Mouse (Mus musculus) heart, embryonic 13.5 days (tissue): ENCODE results near the gene Setdb1. TPM values are rescaled to one million over a fixed set of nuclear protein-coding genes. Genes with fewer than 3 reads are reported as not detected.

Experiments used
- ATAC-seq: fragments of 200-750 bp; cut with Nextera tagmentation; 2 replicates; pipeline ENCODE4 v1.8.0; 2017; ENCODE audit warnings: moderate TSS enrichment; ENCODE audit not compliant: insufficient number of reproducible peaks, low FRiP score, low TSS enrichment; ENCODE audit errors: extremely low read depth
- H3K27ac ChIP-seq: fragments of 300-500 bp; sonication (generic); replicated peaks from 2 replicates; pipeline ENCODE4 v1.5.1; 2015; ENCODE audit warnings: moderate library complexity, mild to moderate bottlenecking, inconsistent platforms
- H3K27me3 ChIP-seq: fragments of 300-500 bp; sonication (generic); replicated peaks from 2 replicates; pipeline ENCODE4 v1.6.1; 2015; ENCODE audit warnings: mild to moderate bottlenecking, inconsistent platforms
- H3K36me3 ChIP-seq: fragments of 300-500 bp; sonication (generic); 2 replicates; pipeline ENCODE4 v1.6.1; 2015; ENCODE audit warnings: mild to moderate bottlenecking, inconsistent platforms
- H3K4me1 ChIP-seq: fragments of 300-500 bp; sonication (generic); 2 replicates; pipeline ENCODE4 v1.6.1; 2015; ENCODE audit warnings: inconsistent platforms
- H3K4me2 ChIP-seq: fragments of 300-500 bp; sonication (generic); 2 replicates; pipeline ENCODE4 v1.6.1; 2015; ENCODE audit warnings: inconsistent platforms, mild to moderate bottlenecking, moderate library complexity
- H3K4me3 ChIP-seq: fragments of 300-500 bp; sonication (generic); 2 replicates; pipeline ENCODE4 v1.5.1; 2015; ENCODE audit warnings: moderate library complexity, mild to moderate bottlenecking, inconsistent platforms
- H3K9ac ChIP-seq: fragments of 300-500 bp; sonication (generic); 2 replicates; pipeline ENCODE4 v1.6.1; 2015; ENCODE audit warnings: inconsistent platforms, mild to moderate bottlenecking, moderate library complexity
- H3K9me3 ChIP-seq: fragments of 300-500 bp; sonication (generic); 2 replicates; pipeline ENCODE4 v1.6.1; 2016; ENCODE audit warnings: inconsistent platforms
- WGBS: fragments of 180-500 bp; shearing (Covaris S2); methylation state at CpG from one replicate; pipeline ENCODE4 v1.1.7; 2015; ENCODE audit warnings: mixed read lengths; 5-methylcytosine and 5-hydroxymethylcytosine counted together
- polyA plus RNA-seq: library from polyadenylated mRNA; unstranded; fragments of >200 nt; fragmentation: Nextera tagmentation; extraction: Ambion mirVana; gene quantifications from 2 replicates; pipeline ENCODE4 v1.2.1, GENCODE M21; 2015

The Setdb1 gene
- polyA plus RNA-seq, 1 experiment from 2014 or later: 20.1 TPM

- Histone ChIP-seq H3K4me3 (peak overlapping the region; percentile 86), H3K9ac (peak overlapping the region; percentile 96), H3K4me2 (peak overlapping the region; percentile 92), H3K27ac (peak overlapping the region; percentile 93), H3K27me3 (no peaks in the 10 kb centered on the region), H3K4me1 (peaks cover 49% of the 10 kb centered on the region), H3K9me3 (no peaks in the 10 kb centered on the region), H3K36me3 (peaks cover 4% of the 10 kb centered on the region; the same call in 1 of the 2 replicates)
- 14% methylated on average over 8 of the region's 8 CpGs for WGBS
- no peak for ATAC-seq
These were observed 76.3 kb downstream of the Setdb1 start for GRCm38 (mm10) chr3:95280747-95281146.

- Histone ChIP-seq H3K9ac (no peak overlapping the region), H3K36me3 (peaks cover 11% of the 10 kb centered on the region; the same call in 1 of the 2 replicates), H3K4me3 (no peak overlapping the region), H3K27ac (peak overlapping the region; percentile 49), H3K9me3 (no peaks in the 10 kb centered on the region), H3K4me2 (no peak overlapping the region), H3K27me3 (no peaks in the 10 kb centered on the region), H3K4me1 (peaks cover 47% of the 10 kb centered on the region)
- WGBS: 54% methylated on average over 1 of the region's 1 CpGs
- no peak for ATAC-seq
These were observed 79.9 kb downstream of the Setdb1 start for GRCm38 (mm10) chr3:95277149-95277551.

GRCm38 (mm10) chr3:95276428-95276934 lies 80.5 kb downstream of the Setdb1 start:
- Histone ChIP-seq H3K36me3 (peaks cover 11% of the 10 kb centered on the region; the same call in 1 of the 2 replicates), H3K9ac (0 out of 2 replicates have a peak overlapping the region, but pooled peaks have one; percentile 1), H3K27me3 (no peaks in the 10 kb centered on the region), H3K27ac (peak overlapping the region; percentile 49), H3K4me2 (no peak overlapping the region), H3K4me3 (no peak overlapping the region), H3K9me3 (no peaks in the 10 kb centered on the region), H3K4me1 (peaks cover 46% of the 10 kb centered on the region)
- 73% methylated on average over 5 of the region's 5 CpGs for WGBS
- ATAC-seq: no peak

- no peak overlapping the region for H3K4me3 ChIP-seq
- H3K27ac ChIP-seq: 0 out of 2 replicates have a peak overlapping the region, but pooled peaks have one; percentile 12
- no peak; the same call in 1 of the 2 replicates for ATAC-seq
- H3K9ac ChIP-seq: no peak overlapping the region
- peaks cover 11% of the 10 kb centered on the region; the same call in 1 of the 2 replicates for H3K36me3 ChIP-seq
- no peaks in the 10 kb centered on the region for H3K9me3 ChIP-seq
- H3K4me2 ChIP-seq: no peak overlapping the region
- H3K4me1 ChIP-seq: peaks cover 44% of the 10 kb centered on the region
- 57% methylated on average over 6 of the region's 6 CpGs for WGBS
- H3K27me3 ChIP-seq: no peaks in the 10 kb centered on the region
These were observed 81.8 kb downstream of the Setdb1 start for GRCm38 (mm10) chr3:95275161-95275560.

DNA sequence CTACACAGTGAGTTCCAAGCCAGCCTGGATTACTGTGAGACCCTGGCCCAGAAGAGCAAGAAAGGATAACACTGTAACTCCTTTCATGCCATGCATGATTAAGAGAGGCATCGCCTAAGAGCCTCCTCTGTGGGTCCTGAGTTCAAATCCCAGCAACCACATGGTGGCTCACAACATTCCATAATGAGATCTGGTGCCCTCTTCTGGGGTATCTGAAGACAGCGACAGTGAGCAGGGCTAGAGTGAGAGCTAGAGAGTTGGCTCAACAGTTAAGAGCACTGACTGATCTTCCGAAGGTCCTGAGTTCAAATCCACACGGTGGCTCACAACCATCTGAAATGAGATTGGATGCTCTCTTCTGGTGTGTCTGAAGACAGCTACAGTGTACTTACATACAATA lies 82.5 kb downstream of the Setdb1 start:
- Histone ChIP-seq H3K9me3 (no peaks in the 10 kb centered on the region), H3K4me3 (no peak overlapping the region), H3K27ac (no peak overlapping the region), H3K36me3 (peaks cover 15% of the 10 kb centered on the region; the same call in 1 of the 2 replicates), H3K9ac (no peak overlapping the region), H3K27me3 (no peaks in the 10 kb centered on the region), H3K4me1 (peaks cover 51% of the 10 kb centered on the region), H3K4me2 (no peak overlapping the region)
- no peak for ATAC-seq
- WGBS: 92% methylated on average over 4 of the region's 4 CpGs

Other genes with a start within 250 kb of the Setdb1 start
- gene Vps72, start 246.2 kb downstream of the Setdb1 start, polyA plus RNA-seq: 98.9 and 100.0 TPM in 2 replicates
- 0.82 and 1.4 TPM in 2 replicates for gene Tmod4, start 232.7 kb downstream of the Setdb1 start, polyA plus RNA-seq
- 51.7 and 54.2 TPM in 2 replicates for gene Scnm1, start 223.2 kb downstream of the Setdb1 start, polyA plus RNA-seq
- gene Lysmd1, start 223.1 kb downstream of the Setdb1 start, polyA plus RNA-seq: 8.8 and 9.8 TPM in 2 replicates
- 2.1 and 2.8 TPM in 2 replicates for gene Tnfaip8l2, start 214.8 kb downstream of the Setdb1 start, polyA plus RNA-seq
- 2.9 and 3.0 TPM in 2 replicates for gene Sema6c, start 196.7 kb downstream of the Setdb1 start, polyA plus RNA-seq
- 5.1 and 5.4 TPM in 2 replicates for gene Gabpb2, start 139.3 kb downstream of the Setdb1 start, polyA plus RNA-seq
- gene Cdc42se1, start 128.5 kb downstream of the Setdb1 start, polyA plus RNA-seq: 51.6 and 52.3 TPM in 2 replicates
- 11.0 and 11.5 TPM in 2 replicates for gene Mllt11, start 125.0 kb downstream of the Setdb1 start, polyA plus RNA-seq
- gene Gm128, start 115.6 kb downstream of the Setdb1 start, polyA plus RNA-seq: 0.24 and 0.37 TPM in 2 replicates
- 0.23 and 0.24 TPM in 2 replicates for gene Bnipl, start 106.0 kb downstream of the Setdb1 start, polyA plus RNA-seq
- gene Mindy1, start 75.9 kb downstream of the Setdb1 start, polyA plus RNA-seq: 24.3 TPM in 2 replicates
- 24.5 and 26.0 TPM in 2 replicates for gene Prune1, start 75.1 kb downstream of the Setdb1 start, polyA plus RNA-seq
- 0.90 and 1.1 TPM in 2 replicates for gene Anxa9, start 50.0 kb downstream of the Setdb1 start, polyA plus RNA-seq
- 128 and 140 TPM in 2 replicates for gene Cers2, start 42.4 kb downstream of the Setdb1 start, polyA plus RNA-seq
- gene 4930558C23Rik, start 45.6 kb upstream of the Setdb1 start, polyA plus RNA-seq: not detected in 2 replicates
- gene Arnt, start 77.2 kb upstream of the Setdb1 start, polyA plus RNA-seq: 28.6 and 28.7 TPM in 2 replicates
- gene Ctsk, start 142.1 kb upstream of the Setdb1 start, polyA plus RNA-seq: 15.5 and 17.0 TPM in 2 replicates
- 12.3 and 13.4 TPM in 2 replicates for gene Ctss, start 169.6 kb upstream of the Setdb1 start, polyA plus RNA-seq
- gene Hormad1, start 202.5 kb upstream of the Setdb1 start, polyA plus RNA-seq: not detected in 2 replicates
- gene Golph3l, start 231.7 kb upstream of the Setdb1 start, polyA plus RNA-seq: 23.3 and 24.7 TPM in 2 replicates